Mouse (Mus musculus) testis, adult 2 months (tissue): ENCODE measurements around the gene BC037034.

Experiments used
- CTCF ChIP-seq: fragments of 200-500 bp; IDR thresholded peaks from 2 replicates; pipeline ENCODE4 v1.5.1; 2012; ENCODE audit warnings: low read depth, mild to moderate bottlenecking, inconsistent platforms, low read length, moderate library complexity; ENCODE audit not compliant: control insufficient read depth, insufficient read depth, insufficient replicate concordance
- POLR2A ChIP-seq: fragments of 200-500 bp; IDR thresholded peaks from 2 replicates; pipeline ENCODE4 v1.6.1; 2012; ENCODE audit warnings: low read depth, mild to moderate bottlenecking, inconsistent platforms, low read length, moderate library complexity; ENCODE audit not compliant: control insufficient read depth

DNA sequence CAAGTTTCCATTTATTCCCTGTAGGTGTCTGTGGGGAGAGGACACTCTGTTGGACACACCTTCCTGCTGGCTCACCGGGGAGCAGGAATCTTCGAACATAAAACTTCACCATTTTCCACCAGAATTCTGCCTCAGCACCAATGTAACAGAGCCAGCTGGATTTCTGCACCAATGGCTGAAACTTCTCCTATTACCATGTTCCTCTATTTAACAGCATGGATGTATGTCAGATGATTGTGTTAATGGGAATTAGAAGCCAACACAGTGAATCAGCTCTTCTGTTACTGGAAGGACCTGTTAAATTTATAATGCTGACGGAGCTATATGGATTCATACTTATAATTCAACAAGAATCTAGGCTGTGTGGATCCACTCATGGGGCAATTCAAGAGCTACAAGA is 34.3 kb downstream of the BC037034 start:
- TF ChIP-seq CTCF (no peak), POLR2A (no peak)
